Mouse (Mus musculus) megakaryocyte, embryonic 14.5 days (primary cell): ENCODE data around the gene Chst15.

Experiments
- FLI1 ChIP-seq: IDR thresholded peaks from 2 replicates; pipeline ENCODE4 v1.6.1; 2012; ENCODE audit warnings: low read length, inconsistent platforms, mixed read lengths
- GATA1 ChIP-seq: IDR thresholded peaks from 3 replicates; pipeline ENCODE4 v1.6.1; 2012; ENCODE audit warnings: mixed read lengths, low read length, inconsistent platforms, borderline replicate concordance

GRCm38 (mm10) chr7:132284795-132285194, 32.2 kb downstream of the Chst15 start:
- TF ChIP-seq GATA1, result no peak
- TF ChIP-seq FLI1, result no peak
